Mouse (Mus musculus) embryonic fibroblast, embryonic 13.5 days (primary cell): ENCODE data around the gene Hnf1a.

Experiments
- CTCF ChIP-seq: IDR thresholded peaks from 2 replicates; pipeline ENCODE4 v1.5.1; 2011; ENCODE audit warnings: mild to moderate bottlenecking, control low read depth, low read length, moderate library complexity, borderline replicate concordance; ENCODE audit not compliant: insufficient read depth
- POLR2A ChIP-seq: IDR thresholded peaks from 2 replicates; pipeline ENCODE4 v1.6.1; 2011; ENCODE audit warnings: low read depth, mild to moderate bottlenecking, control low read depth, low read length, moderate library complexity

GRCm38 (mm10) chr5:114914855-114915254, 56.0 kb downstream of the Hnf1a start:
- no peak for TF ChIP-seq CTCF
- no peak for TF ChIP-seq POLR2A
